Mouse (Mus musculus) neural tube, embryonic 15.5 days (tissue): Measurements from ENCODE around the gene Car7. TPM values are rescaled to one million over a fixed set of nuclear protein-coding genes. Genes with fewer than 3 reads are reported as not detected.

Source experiments
- ATAC-seq: fragments of 200-750 bp; cut with Nextera tagmentation; 2 replicates; pipeline ENCODE4 v1.8.0; 2017; ENCODE audit warnings: mild to moderate bottlenecking, moderate TSS enrichment, moderate library complexity; ENCODE audit not compliant: low FRiP score
- H3K27ac ChIP-seq: fragments of 300-500 bp; sonication (generic); replicated peaks from 2 replicates; pipeline ENCODE4 v1.5.1; 2015; ENCODE audit warnings: mild to moderate bottlenecking, inconsistent platforms
- H3K27me3 ChIP-seq: fragments of 300-500 bp; sonication (generic); replicated peaks from 2 replicates; pipeline ENCODE4 v1.6.1; 2015; ENCODE audit warnings: inconsistent platforms
- H3K36me3 ChIP-seq: fragments of 300-500 bp; sonication (generic); 2 replicates; pipeline ENCODE4 v1.6.1; 2015; ENCODE audit warnings: inconsistent platforms
- H3K4me1 ChIP-seq: fragments of 300-500 bp; sonication (generic); 2 replicates; pipeline ENCODE4 v1.6.1; 2015; ENCODE audit warnings: inconsistent platforms
- H3K4me2 ChIP-seq: fragments of 300-500 bp; sonication (generic); 2 replicates; pipeline ENCODE4 v1.6.1; 2015; ENCODE audit warnings: inconsistent platforms, mild to moderate bottlenecking, moderate library complexity
- H3K4me3 ChIP-seq: fragments of 300-500 bp; sonication (generic); replicated peaks from 2 replicates; pipeline ENCODE4 v1.5.1; 2015; ENCODE audit warnings: mild to moderate bottlenecking, inconsistent platforms
- H3K9ac ChIP-seq: fragments of 300-500 bp; sonication (generic); replicated peaks from 2 replicates; pipeline ENCODE4 v1.6.1; 2015; ENCODE audit warnings: mild to moderate bottlenecking, inconsistent platforms
- H3K9me3 ChIP-seq: fragments of 300-500 bp; sonication (generic); replicated peaks from 2 replicates; pipeline ENCODE4 v1.6.1; 2016; ENCODE audit warnings: inconsistent platforms
- WGBS: fragments of 180-500 bp; shearing (Covaris S2); methylation state at CpG from one replicate; pipeline ENCODE4 v1.1.7; 2015; ENCODE audit warnings: mixed read lengths; 5-methylcytosine and 5-hydroxymethylcytosine counted together
- polyA plus RNA-seq: library from polyadenylated mRNA; unstranded; fragments of >200 nt; fragmentation: Nextera tagmentation; extraction: Ambion mirVana; gene quantifications from 2 replicates; pipeline ENCODE4 v1.2.1, GENCODE M21; 2015

Gene Car7
- polyA plus RNA-seq, 1 experiment from 2014 or later: 3.3 TPM

- no peak for ATAC-seq
- no peak overlapping the region for H3K4me2 ChIP-seq
These were observed 61.5 kb downstream of the Car7 start for GRCm38 (mm10) chr8:104595773-104596536.

DNA sequence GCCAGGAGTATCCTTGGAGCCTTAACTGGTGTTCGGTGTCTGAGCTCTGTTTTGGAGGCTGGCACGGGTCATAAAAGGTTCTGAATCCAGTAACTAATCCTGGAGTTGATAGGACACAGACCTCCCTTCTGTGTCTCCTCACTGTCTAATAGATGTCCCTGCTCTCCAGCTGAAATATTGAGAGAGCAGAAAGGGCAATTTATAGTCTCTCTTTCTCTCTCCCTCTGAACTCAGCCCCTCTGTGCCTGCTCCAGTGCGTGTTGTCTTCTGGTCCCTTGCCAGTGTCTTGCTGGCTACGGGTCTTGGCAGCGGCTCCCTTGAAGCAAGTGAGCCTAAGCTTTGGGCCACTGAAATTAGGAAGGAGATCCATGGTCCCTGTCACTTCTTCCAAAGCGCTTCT lies 63.2 kb downstream of the Car7 start:
- Histone ChIP-seq H3K4me3 (no peak overlapping the region), H3K36me3 (peaks cover 28% of the 10 kb centered on the region), H3K27ac (no peak overlapping the region), H3K9ac (no peak overlapping the region), H3K4me1 (peaks cover 14% of the 10 kb centered on the region), H3K27me3 (0 out of 2 replicates have a peak, but pooled peaks cover 8% of the 10 kb centered on the region), H3K4me2 (no peak overlapping the region), H3K9me3 (no peaks in the 10 kb centered on the region)
- no peak for ATAC-seq
- 77% methylated on average over 6 of the region's 6 CpGs for WGBS

More at GRCm38 (mm10) chr8:104595773-104596536, 61.5 kb downstream of the Car7 start:
- Histone ChIP-seq H3K27me3 (no peaks in the 10 kb centered on the region), H3K9ac (no peak overlapping the region), H3K27ac (no peak overlapping the region), H3K9me3 (no peaks in the 10 kb centered on the region), H3K36me3 (peaks cover 28% of the 10 kb centered on the region), H3K4me3 (no peak overlapping the region), H3K4me1 (peaks cover 11% of the 10 kb centered on the region)
- 90% methylated on average over 21 of the region's 21 CpGs for WGBS

- 73% methylated on average over 6 of the region's 6 CpGs for WGBS
- H3K4me3 ChIP-seq: no peak overlapping the region
- H3K9me3 ChIP-seq: no peaks in the 10 kb centered on the region
- peaks cover 18% of the 10 kb centered on the region for H3K4me1 ChIP-seq
- H3K36me3 ChIP-seq: peaks cover 28% of the 10 kb centered on the region
- H3K4me2 ChIP-seq: no peak overlapping the region
- no peak for ATAC-seq
- H3K27me3 ChIP-seq: 0 out of 2 replicates have a peak, but pooled peaks cover 8% of the 10 kb centered on the region
- H3K9ac ChIP-seq: no peak overlapping the region
- H3K27ac ChIP-seq: no peak overlapping the region
These were observed 64.0 kb downstream of the Car7 start for GRCm38 (mm10) chr8:104598496-104598895.

Other genes starting within 250 kb of the Car7 start
- gene Cmtm2a, start 241.5 kb upstream of the Car7 start, polyA plus RNA-seq: not detected in 2 replicates
- not detected in 2 replicates for gene Gm45711, start 224.6 kb upstream of the Car7 start, polyA plus RNA-seq
- not detected in 2 replicates for gene Cmtm1, start 224.5 kb upstream of the Car7 start, polyA plus RNA-seq
- gene Gm11020, start 213.1 kb upstream of the Car7 start, polyA plus RNA-seq: not detected in 2 replicates
- gene Cmtm2b, start 212.5 kb upstream of the Car7 start, polyA plus RNA-seq: not detected in 2 replicates
- 38.9 and 57.6 TPM in 2 replicates for gene Cmtm3, start 195.3 kb upstream of the Car7 start, polyA plus RNA-seq
- gene Cmtm4, start 138.9 kb upstream of the Car7 start, polyA plus RNA-seq: 2.4 and 2.6 TPM in 2 replicates
- 83.4 and 98.1 TPM in 2 replicates for gene Dync1li2, start 91.6 kb upstream of the Car7 start, polyA plus RNA-seq
- gene Terb1, start 24.8 kb upstream of the Car7 start, polyA plus RNA-seq: 0.59 and 0.97 TPM in 2 replicates
- 97.2 and 99.2 TPM in 2 replicates for gene Nae1, start 52 bp upstream of the Car7 start, polyA plus RNA-seq
- gene Pdp2, start 56.8 kb downstream of the Car7 start, polyA plus RNA-seq: 18.4 and 19.7 TPM in 2 replicates
- gene Cdh16, start 89.7 kb downstream of the Car7 start, polyA plus RNA-seq: 0.38 TPM in 1 of 2 replicates, not detected in the other
- gene Rrad, start 96.6 kb downstream of the Car7 start, polyA plus RNA-seq: 4.7 and 6.8 TPM in 2 replicates
- 121 and 135 TPM in 2 replicates for gene Ciao2b, start 107.3 kb downstream of the Car7 start, polyA plus RNA-seq
- gene Ces2a, start 199.3 kb downstream of the Car7 start, polyA plus RNA-seq: 0.17 TPM in 1 of 2 replicates, not detected in the other